Comparison of ENCODE assay signal across 10 mouse cellular contexts in the genomic region with DNA sequence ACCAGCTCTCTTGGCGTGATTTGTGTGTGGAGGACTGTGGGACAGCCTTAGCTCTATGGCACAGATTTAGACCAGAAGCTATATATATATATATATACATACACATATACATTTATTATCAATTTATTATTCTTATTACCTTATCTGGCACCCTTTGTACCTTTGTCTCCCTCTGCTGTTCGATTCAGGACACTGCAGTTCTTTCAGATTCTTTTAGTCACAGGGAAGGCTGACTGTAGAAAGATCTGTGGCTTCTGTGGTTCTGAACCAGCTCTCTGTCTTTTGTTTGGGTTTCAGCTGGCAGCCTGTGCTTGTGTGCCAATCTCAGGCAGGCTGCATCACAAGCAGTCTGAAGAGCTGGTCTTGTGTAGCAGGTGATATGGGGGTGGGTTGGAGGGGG.
DNase-seq lines count a peak whose midpoint lies in the region; ATAC-seq and TF ChIP-seq lines count a peak whose summit lies in the region.
"Had no signal": no experiment of that assay in that cellular context is flagged by ENCODE, and none has a peak within 500 bp of the region (broad histone marks: within the 10 kb centered on the region; RNA-seq: fewer than 3 reads in every experiment).

No protein-coding gene starts in this region.

- H3K36me3 ChIP-seq in liver, adult 2 months (ENCODE audit: control insufficient read depth, insufficient read depth, low read length) = no peaks in the 10 kb centered on the region
- no peaks in the 10 kb centered on the region for H3K36me3 ChIP-seq in liver, embryonic 12.5 days
- H3K36me3 ChIP-seq: heart, embryonic 15.5 days; neural tube, embryonic 12.5 days had no signal

- no peak overlapping the region for H3K4me3 ChIP-seq in liver, adult 2 months (ENCODE audit: insufficient read depth, low read depth, low read length)
- H3K4me3 ChIP-seq in liver, embryonic 12.5 days = no peak overlapping the region
- H3K4me3 ChIP-seq: heart, embryonic 15.5 days; neural tube, embryonic 12.5 days had no signal

- H3K27ac ChIP-seq in liver, adult 2 months (replicated peaks; ENCODE audit: insufficient read depth, low read depth, low read length) = no peak overlapping the region
- H3K27ac ChIP-seq in liver, embryonic 12.5 days = no peak overlapping the region
- H3K27ac ChIP-seq: heart, embryonic 15.5 days; neural tube, embryonic 12.5 days had no signal

- H3K4me1 ChIP-seq in liver, adult 2 months (ENCODE audit: control insufficient read depth, insufficient read depth, low read length) = no peaks in the 10 kb centered on the region
- no peaks in the 10 kb centered on the region for H3K4me1 ChIP-seq in liver, embryonic 12.5 days
- H3K4me1 ChIP-seq: heart, embryonic 15.5 days; neural tube, embryonic 12.5 days had no signal

- no peaks in the 10 kb centered on the region for H3K27me3 ChIP-seq in liver, adult 2 months (ENCODE audit: control insufficient read depth, insufficient read depth, low read length)
- H3K27me3 ChIP-seq in liver, embryonic 12.5 days (replicated peaks) = no peaks in the 10 kb centered on the region
- H3K27me3 ChIP-seq: heart, embryonic 15.5 days; neural tube, embryonic 12.5 days had no signal

- H3K9ac ChIP-seq in liver, adult 2 months (ENCODE audit: low read depth, low read length) = no peak overlapping the region
- H3K9ac ChIP-seq in liver, embryonic 12.5 days = no peak overlapping the region
- H3K9ac ChIP-seq: heart, embryonic 15.5 days; neural tube, embryonic 12.5 days had no signal

- H3K9me3 ChIP-seq in liver, embryonic 12.5 days (replicated peaks) = no peaks in the 10 kb centered on the region
- H3K9me3 ChIP-seq: heart, embryonic 15.5 days; neural tube, embryonic 12.5 days had no signal

- TF ChIP-seq CTCF in liver, adult 2 months (IDR thresholded peaks at IDR 0.05; ENCODE audit: low read depth, low read length) = no peak

- 46% methylated on average over 2 of the region's 2 CpGs for WGBS in liver, adult 2 months
- 39% methylated on average over 2 of the region's 2 CpGs for WGBS in liver, embryonic 12.5 days (ENCODE audit: insufficient replicate concordance)

- no peaks in the 10 kb centered on the region for H3K79me2 ChIP-seq in liver, adult 2 months (ENCODE audit: control insufficient read depth, insufficient read depth, low read length)

- no peak for ATAC-seq in liver, embryonic 12.5 days

- H3K4me2 ChIP-seq in liver, embryonic 12.5 days = no peak overlapping the region
- H3K4me2 ChIP-seq: heart, embryonic 15.5 days; neural tube, embryonic 12.5 days had no signal

- no peak for TF ChIP-seq POLR2A in liver, adult 2 months (IDR thresholded peaks at IDR 0.05; ENCODE audit: extremely low read depth, insufficient read depth, low read length)

- peak; percentile 6 for DNase-seq in liver, adult 2 months (ENCODE audit: extremely low read depth, low read depth, low spot score)
- DNase-seq in ES-CJ7 (ENCODE audit: low read depth, low spot score) = peak; percentile 29
- peak; percentile 34 for DNase-seq in adipocyte (ENCODE audit: low spot score)
- DNase-seq in lung, postnatal 36 days = peak; percentile 4
- DNase-seq in left cerebral cortex, adult 11 months (ENCODE audit: low spot score) = no peak
- DNase-seq in urinary bladder, adult 18-20 months (ENCODE audit: low spot score in 2 of 2) = no peak
- no peak for DNase-seq in frontal cortex, postnatal 25 days (ENCODE audit: low spot score in 2 of 2)

Comparison
In these comparisons a context has a peak if more than half of its experiments do, and no peak if none do; other contexts are left out.
1. DNase-seq: peak in liver, adult 2 months (single experiment), ES-CJ7 (single experiment), adipocyte (single experiment) and lung, postnatal 36 days (single experiment); none in left cerebral cortex, adult 11 months (single experiment), urinary bladder, adult 18-20 months (0 of 2) and frontal cortex, postnatal 25 days (0 of 2).